Mouse (Mus musculus) hindbrain, embryonic 14.5 days (tissue): ENCODE measurements around the gene Akap6. TPM values are rescaled to one million over a fixed set of nuclear protein-coding genes. Genes with fewer than 3 reads are reported as not detected.

Experiments
- ATAC-seq: fragments of 200-750 bp; cut with Nextera tagmentation; 2 replicates; pipeline ENCODE4 v1.8.0; 2017; ENCODE audit warnings: moderate number of reproducible peaks, mild to moderate bottlenecking, moderate TSS enrichment, moderate library complexity; ENCODE audit not compliant: low FRiP score
- DNase-seq: peaks from one replicate; pipeline ENCODE4 v3.0.0-alpha.2; 2015; ENCODE audit warnings: low spot score
- H3K27ac ChIP-seq: fragments of 300-500 bp; sonication (generic); 2 replicates; pipeline ENCODE4 v1.5.1; 2014; ENCODE audit warnings: mild to moderate bottlenecking, moderate library complexity
- H3K27me3 ChIP-seq: fragments of 300-500 bp; sonication (generic); 2 replicates; pipeline ENCODE4 v1.6.1; 2014; ENCODE audit warnings: mild to moderate bottlenecking, low read length, mixed read lengths; ENCODE audit not compliant: control insufficient read depth, insufficient read depth
- H3K36me3 ChIP-seq: fragments of 300-500 bp; sonication (generic); replicated peaks from 2 replicates; pipeline ENCODE4 v1.6.1; 2014; ENCODE audit not compliant: control insufficient read depth, insufficient read depth
- H3K4me1 ChIP-seq: fragments of 300-500 bp; sonication (generic); replicated peaks from 2 replicates; pipeline ENCODE4 v1.6.1; 2014; ENCODE audit warnings: antibody characterized with exemption, low read length, mixed read lengths; ENCODE audit not compliant: control insufficient read depth, insufficient read depth
- H3K4me2 ChIP-seq: fragments of 300-500 bp; sonication (generic); replicated peaks from 2 replicates; pipeline ENCODE4 v1.6.1; 2014; ENCODE audit warnings: mild to moderate bottlenecking, moderate library complexity
- H3K4me3 ChIP-seq: fragments of 300-500 bp; sonication (generic); replicated peaks from 2 replicates; pipeline ENCODE4 v1.5.1; 2014; ENCODE audit warnings: mild to moderate bottlenecking, low read length
- H3K9ac ChIP-seq: fragments of 300-500 bp; sonication (generic); 2 replicates; pipeline ENCODE4 v1.6.1; 2014
- H3K9me3 ChIP-seq: fragments of 300-500 bp; sonication (generic); 2 replicates; pipeline ENCODE4 v1.6.1; 2016; ENCODE audit warnings: low read length; ENCODE audit not compliant: control insufficient read depth
- WGBS: fragments of 180-500 bp; shearing (Covaris S2); extraction: QIAGEN DNeasy Blood & Tissue Kit; methylation state at CpG from one replicate; pipeline ENCODE4 v1.1.7; 2014; 5-methylcytosine and 5-hydroxymethylcytosine counted together
- polyA plus RNA-seq: library from polyadenylated mRNA; unstranded; fragments of >200 nt; fragmentation: Nextera tagmentation; extraction: Ambion mirVana; gene quantifications from 2 replicates; pipeline ENCODE4 v1.2.1, GENCODE M21; 2014

The Akap6 gene
- 38.1 and 39.0 TPM in 2 replicates for polyA plus RNA-seq

DNA sequence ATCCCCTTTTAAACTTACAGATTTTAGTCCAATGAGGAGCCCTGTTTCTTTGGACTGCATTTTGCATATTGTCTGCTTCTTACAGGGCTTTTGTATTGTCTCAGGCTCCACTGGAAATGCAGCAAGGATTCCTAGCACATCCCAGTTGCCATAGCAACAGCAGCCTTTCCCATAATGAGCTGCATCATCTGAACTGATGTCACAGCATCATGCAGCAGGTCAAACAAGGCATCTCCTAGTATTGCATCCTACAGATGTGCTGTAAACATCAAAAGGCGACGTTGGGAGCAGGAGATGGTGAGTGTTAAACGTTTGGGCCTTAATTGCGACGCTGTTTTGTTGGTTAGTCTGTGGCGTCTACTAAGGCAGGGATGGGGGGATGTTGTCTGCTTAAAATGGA is at the start of gene Akap6:
TSS of gene Akap6 (plus strand) at position 238 of the 400 bp plus-strand sequence.
- 7% methylated on average over 6 of the region's 6 CpGs for WGBS
- H3K9me3 ChIP-seq = no peaks in the 10 kb centered on the region
- no peaks in the 10 kb centered on the region for H3K27me3 ChIP-seq
- H3K4me3 ChIP-seq = peak within 1 kb of the TSS; percentile 57
- ATAC-seq (peak; percentile 88), DNase-seq (peak; percentile 94)
- H3K9ac ChIP-seq = peak within 1 kb of the TSS; percentile 77
- H3K27ac ChIP-seq = peak within 1 kb of the TSS; percentile 91
- H3K4me2 ChIP-seq = peak within 1 kb of the TSS; percentile 69
- no peaks in the 10 kb centered on the region for H3K36me3 ChIP-seq
- H3K4me1 ChIP-seq = peaks cover 30% of the 10 kb centered on the region

DNA sequence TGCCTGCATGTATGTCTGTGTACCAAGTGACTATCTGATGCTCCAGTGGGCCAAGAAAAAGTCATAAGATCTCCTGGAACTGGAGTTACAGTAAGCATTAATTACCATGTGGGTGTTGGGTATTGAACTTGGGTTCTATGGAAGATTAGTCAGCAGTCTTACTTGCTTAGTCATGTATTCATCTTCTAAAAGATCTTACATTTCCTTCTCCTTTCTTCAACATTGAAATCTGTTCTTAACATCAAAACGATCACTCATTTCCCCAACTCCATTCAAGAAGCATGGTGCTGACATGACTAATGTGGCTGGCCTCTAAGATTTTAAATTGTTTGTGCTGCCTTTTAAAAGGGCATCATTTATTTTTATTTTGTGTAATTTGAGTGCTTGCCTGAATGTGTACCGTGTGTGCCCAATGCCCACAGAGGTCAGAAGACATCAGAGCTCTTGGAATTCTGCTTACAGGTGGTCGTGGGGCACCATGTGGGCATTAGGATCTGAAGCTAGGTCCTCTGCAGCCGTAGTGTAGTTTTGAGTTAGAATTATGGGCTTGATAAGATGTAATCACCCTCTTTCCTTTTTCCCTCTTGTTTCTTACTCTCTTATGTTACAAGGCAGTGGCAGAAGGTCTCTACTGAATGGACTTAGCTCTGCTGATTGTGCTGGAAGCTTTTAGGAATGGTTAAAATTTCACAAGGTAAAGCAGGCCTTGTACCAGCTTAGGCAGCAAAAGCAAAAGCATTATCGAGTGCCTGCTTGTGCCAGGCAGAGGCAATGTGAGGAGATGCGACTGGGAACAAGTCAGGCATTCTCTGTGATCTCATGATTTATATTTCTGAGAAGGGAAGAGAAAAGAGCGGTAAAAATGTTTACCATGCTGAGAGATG is 36.0 kb upstream of the Akap6 start:
- no peak overlapping the region for H3K27ac ChIP-seq
- no peak for ATAC-seq
- H3K36me3 ChIP-seq = no peaks in the 10 kb centered on the region
- no peaks in the 10 kb centered on the region for H3K9me3 ChIP-seq
- no peak for DNase-seq
- 87% methylated on average over 7 of the region's 7 CpGs for WGBS
- H3K9ac ChIP-seq = no peak overlapping the region
- no peak overlapping the region for H3K4me2 ChIP-seq
- no peak overlapping the region for H3K4me3 ChIP-seq
- H3K4me1 ChIP-seq = no peaks in the 10 kb centered on the region
- H3K27me3 ChIP-seq = no peaks in the 10 kb centered on the region

DNA sequence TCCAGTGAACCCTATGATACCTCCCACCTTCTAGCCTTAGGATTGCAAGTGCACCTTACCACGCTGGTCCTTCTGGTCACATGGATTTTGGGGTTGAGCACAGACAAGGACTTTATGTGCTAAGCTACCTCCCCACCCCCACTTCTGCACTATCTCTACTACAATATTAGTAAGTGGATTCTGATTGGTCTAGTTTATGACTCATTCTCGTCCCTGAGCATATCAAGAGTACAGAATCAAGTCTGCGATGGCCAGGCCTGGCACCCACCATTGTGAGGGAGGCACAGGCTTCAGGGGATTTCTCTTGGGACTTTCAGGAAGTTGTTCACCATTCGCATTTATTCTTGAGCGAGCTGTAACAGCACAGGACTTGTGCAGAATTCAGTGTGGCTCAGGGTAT is 34.2 kb upstream of the Akap6 start:
- Histone ChIP-seq H3K9ac (no peak overlapping the region), H3K36me3 (no peaks in the 10 kb centered on the region), H3K4me1 (no peaks in the 10 kb centered on the region), H3K4me3 (no peak overlapping the region), H3K27ac (no peak overlapping the region), H3K27me3 (no peaks in the 10 kb centered on the region), H3K4me2 (no peak overlapping the region), H3K9me3 (no peaks in the 10 kb centered on the region)
- 89% methylated on average over 5 of the region's 5 CpGs for WGBS
- DNase-seq (no peak), ATAC-seq (no peak)

DNA sequence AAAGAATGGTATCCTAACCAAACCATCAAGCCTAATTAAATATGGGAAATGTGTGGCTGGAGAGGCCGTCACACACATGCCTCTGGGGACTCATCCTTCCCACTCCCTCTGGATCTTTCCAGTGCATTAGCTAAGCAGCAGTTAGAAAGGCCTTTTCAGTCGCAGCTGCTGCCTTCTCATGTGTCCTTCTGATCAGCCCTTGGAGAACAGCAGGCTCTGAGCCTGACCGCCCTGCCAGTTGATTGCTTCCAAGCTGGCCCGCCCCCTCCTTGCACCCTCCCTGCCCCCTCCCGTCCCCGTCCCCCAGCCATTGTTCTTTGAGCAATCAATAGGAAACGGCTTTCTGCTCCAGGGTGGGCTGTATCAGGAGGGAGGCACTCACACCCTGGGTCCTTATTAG is 27.7 kb upstream of the Akap6 start:
- 1% methylated on average over 7 of the region's 7 CpGs for WGBS
- no peaks in the 10 kb centered on the region for H3K9me3 ChIP-seq
- H3K36me3 ChIP-seq = no peaks in the 10 kb centered on the region
- DNase-seq (peak; percentile 60), ATAC-seq (peak; percentile 81)
- peak overlapping the region; percentile 28; the same call in 1 of the 2 replicates for H3K9ac ChIP-seq
- peak overlapping the region; percentile 73 for H3K27ac ChIP-seq
- peak overlapping the region; percentile 25; the same call in 1 of the 2 replicates for H3K4me2 ChIP-seq
- peaks cover 11% of the 10 kb centered on the region for H3K4me1 ChIP-seq
- no peaks in the 10 kb centered on the region for H3K27me3 ChIP-seq
- H3K4me3 ChIP-seq = no peak overlapping the region

DNA sequence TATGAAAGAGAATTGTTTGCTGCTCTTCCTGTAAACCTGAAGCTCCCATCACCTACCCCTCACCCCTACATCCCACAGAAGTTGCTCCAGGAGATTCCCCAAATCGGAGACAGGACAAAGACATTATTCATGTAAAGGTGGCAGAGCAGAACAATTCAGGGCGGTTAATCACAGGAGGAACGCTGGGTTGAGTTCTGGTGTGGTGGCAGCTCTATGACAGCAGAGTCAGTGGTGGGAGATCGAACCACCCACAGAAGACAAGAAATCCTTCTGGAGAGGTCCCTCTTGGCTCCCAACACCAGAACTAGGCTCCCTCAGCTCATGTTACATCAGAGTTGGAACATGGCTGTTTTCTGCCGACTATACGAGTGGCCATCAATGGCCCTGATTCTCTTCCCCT is 27.2 kb upstream of the Akap6 start:
- Histone ChIP-seq H3K4me1 (peaks cover 11% of the 10 kb centered on the region), H3K9ac (peak overlapping the region; percentile 28; the same call in 1 of the 2 replicates), H3K36me3 (no peaks in the 10 kb centered on the region), H3K9me3 (no peaks in the 10 kb centered on the region), H3K4me3 (no peak overlapping the region), H3K27ac (peak overlapping the region; percentile 73), H3K27me3 (no peaks in the 10 kb centered on the region), H3K4me2 (peak overlapping the region; percentile 25; the same call in 1 of the 2 replicates)
- WGBS = 17% methylated on average over 6 of the region's 6 CpGs
- DNase-seq = no peak
- no peak for ATAC-seq

DNA sequence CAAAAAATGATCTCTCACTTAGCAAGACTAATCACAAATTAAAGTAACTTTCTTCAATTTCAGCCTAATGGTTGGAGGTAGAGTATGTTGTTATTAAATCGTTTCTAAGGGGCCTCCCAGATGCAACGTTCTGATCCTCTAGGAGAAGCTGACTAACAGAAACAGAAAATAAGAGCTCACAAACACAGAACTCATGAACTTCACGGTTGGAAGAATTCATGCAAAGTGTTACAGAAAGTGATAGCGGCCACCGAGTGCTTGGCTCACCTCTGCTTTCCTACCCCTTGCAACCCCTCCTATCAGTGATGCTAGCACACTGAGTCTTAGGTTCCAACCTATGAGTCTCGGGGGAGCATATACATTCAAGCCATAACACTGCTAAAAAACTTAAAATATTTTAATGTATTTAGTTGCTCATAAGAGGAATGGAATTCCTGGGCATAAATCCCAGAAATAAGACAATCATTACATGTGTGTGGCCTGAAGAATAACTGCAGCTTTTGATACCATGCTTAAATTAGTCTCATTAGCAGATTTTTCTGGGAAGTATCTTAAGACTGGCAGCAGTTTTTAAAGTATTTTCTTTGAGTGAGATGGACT is 25.7 kb upstream of the Akap6 start:
- Histone ChIP-seq H3K9ac (no peak overlapping the region), H3K4me3 (no peak overlapping the region), H3K27me3 (no peaks in the 10 kb centered on the region), H3K4me1 (peaks cover 11% of the 10 kb centered on the region), H3K4me2 (no peak overlapping the region), H3K9me3 (no peaks in the 10 kb centered on the region), H3K27ac (no peak overlapping the region), H3K36me3 (no peaks in the 10 kb centered on the region)
- 73% methylated on average over 6 of the region's 6 CpGs for WGBS
- DNase-seq = no peak
- ATAC-seq = no peak

DNA sequence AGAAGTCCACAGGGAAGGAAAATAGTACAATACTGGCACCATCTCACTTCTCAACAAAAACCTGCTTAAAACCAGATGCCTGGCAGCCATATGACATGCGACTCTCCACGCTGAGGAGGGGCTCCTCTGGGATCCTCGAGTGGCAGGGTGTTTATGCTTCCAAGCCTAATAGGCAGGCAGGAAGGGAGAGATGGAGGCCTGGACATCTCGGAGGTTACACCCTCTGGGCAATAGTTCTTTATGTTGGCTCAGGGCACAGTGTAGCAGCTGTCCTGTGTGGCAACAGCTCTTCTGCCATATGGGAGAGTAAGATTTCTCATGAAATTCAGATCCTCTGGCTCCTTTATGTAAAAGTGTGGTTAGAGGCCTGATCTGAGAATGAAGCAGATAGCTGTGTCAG is 24.2 kb upstream of the Akap6 start:
- WGBS = 20% methylated on average over 4 of the region's 4 CpGs
- no peak overlapping the region for H3K4me3 ChIP-seq
- no peak overlapping the region for H3K9ac ChIP-seq
- H3K27ac ChIP-seq = peak overlapping the region; percentile 60; the same call in 1 of the 2 replicates
- no peaks in the 10 kb centered on the region for H3K27me3 ChIP-seq
- no peak overlapping the region for H3K4me2 ChIP-seq
- peaks cover 11% of the 10 kb centered on the region for H3K4me1 ChIP-seq
- ATAC-seq = peak; percentile 85; the same call in 1 of the 2 replicates
- DNase-seq = peak; percentile 38
- H3K9me3 ChIP-seq = no peaks in the 10 kb centered on the region
- no peaks in the 10 kb centered on the region for H3K36me3 ChIP-seq

DNA sequence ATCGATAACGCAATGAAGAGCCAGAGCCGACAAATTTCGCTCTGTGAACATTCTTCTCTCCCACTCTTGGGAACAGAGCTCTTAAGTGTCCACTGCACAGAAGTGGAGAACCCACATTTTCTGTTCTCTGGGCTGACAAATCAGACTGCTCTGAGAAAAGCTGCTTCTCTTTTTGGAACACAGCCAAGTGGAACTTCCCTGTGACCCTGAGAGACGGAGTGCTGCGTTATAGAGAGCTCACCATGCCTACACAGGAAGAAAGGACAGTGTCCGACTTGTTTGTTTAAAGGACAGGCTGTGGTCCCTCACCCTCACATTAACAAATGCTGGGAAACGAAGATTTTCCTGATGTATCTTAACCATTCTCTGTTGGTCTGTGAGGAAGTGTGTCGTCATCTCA is 11.8 kb upstream of the Akap6 start:
- Histone ChIP-seq H3K9me3 (no peaks in the 10 kb centered on the region), H3K27ac (no peak overlapping the region), H3K4me1 (no peaks in the 10 kb centered on the region), H3K4me2 (no peak overlapping the region), H3K27me3 (no peaks in the 10 kb centered on the region), H3K9ac (no peak overlapping the region), H3K36me3 (no peaks in the 10 kb centered on the region), H3K4me3 (no peak overlapping the region)
- ATAC-seq = no peak
- no peak for DNase-seq
- WGBS = 63% methylated on average over 9 of the region's 9 CpGs

DNA sequence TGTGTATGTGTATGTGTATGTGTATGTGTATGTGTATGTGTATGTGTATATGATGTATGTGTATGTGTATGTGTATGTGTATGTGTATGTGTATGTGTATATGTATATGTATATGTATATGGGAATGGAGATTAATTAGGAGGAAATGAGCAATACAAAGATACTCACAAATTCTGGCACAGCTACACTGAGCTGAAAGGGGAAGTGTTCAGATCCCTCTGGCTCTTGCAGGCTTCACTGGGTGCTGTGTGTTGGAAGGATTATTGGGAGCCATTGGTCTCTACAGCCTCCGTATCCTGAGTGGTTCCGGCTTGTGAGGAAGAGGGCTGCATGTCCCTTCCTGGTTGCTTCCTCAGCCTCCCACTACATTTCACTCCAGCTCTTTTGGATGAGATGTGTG is 10.5 kb upstream of the Akap6 start:
- H3K9ac ChIP-seq = no peak overlapping the region
- no peak overlapping the region for H3K4me2 ChIP-seq
- H3K9me3 ChIP-seq = no peaks in the 10 kb centered on the region
- no peak overlapping the region for H3K27ac ChIP-seq
- no peaks in the 10 kb centered on the region for H3K27me3 ChIP-seq
- WGBS = 94% methylated on average over 2 of the region's 2 CpGs
- DNase-seq (no peak), ATAC-seq (no peak)
- H3K4me1 ChIP-seq = no peaks in the 10 kb centered on the region
- H3K36me3 ChIP-seq = no peaks in the 10 kb centered on the region
- no peak overlapping the region for H3K4me3 ChIP-seq
